Mouse (Mus musculus) spleen, adult 12 weeks (tissue): ENCODE measurements around the gene Ddx31.

Source experiments
- DNase-seq: peaks from one replicate; pipeline ENCODE4 v3.0.0; 2022; ENCODE audit warnings: low spot score

The Ddx31 gene

DNA sequence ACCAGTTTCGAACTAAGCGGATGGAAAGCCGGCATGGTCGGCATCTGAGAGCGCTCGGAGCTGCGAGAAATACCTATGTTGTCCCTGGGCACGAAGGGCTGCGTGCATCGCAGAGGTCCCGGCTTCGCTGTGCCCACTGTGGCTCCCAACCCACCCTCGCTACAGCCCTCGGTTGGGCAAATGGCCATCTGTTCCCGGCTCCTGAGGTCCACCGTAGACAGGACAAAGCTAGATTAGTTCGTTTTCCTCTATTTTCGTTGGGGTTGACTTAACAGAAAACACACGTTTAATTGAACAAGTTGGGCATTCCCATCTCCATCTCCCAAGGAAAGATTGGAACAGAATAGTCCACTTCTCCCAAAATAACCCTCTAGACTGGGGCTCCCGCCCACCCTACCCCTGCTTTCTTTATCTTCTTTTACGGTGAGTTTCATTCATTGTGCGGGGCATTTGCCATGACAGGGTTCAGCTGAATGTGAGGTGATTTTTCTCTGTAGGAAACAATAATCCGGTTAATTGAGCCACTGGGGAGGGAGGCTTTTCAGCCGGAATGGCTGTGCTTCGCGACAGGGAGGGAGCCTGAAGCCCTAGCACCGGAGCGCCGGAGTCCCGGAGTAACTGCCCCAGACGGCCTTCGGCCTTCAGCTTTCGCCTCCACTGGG, 72.0 kb downstream of the Ddx31 start:
- no peak for DNase-seq

DNA sequence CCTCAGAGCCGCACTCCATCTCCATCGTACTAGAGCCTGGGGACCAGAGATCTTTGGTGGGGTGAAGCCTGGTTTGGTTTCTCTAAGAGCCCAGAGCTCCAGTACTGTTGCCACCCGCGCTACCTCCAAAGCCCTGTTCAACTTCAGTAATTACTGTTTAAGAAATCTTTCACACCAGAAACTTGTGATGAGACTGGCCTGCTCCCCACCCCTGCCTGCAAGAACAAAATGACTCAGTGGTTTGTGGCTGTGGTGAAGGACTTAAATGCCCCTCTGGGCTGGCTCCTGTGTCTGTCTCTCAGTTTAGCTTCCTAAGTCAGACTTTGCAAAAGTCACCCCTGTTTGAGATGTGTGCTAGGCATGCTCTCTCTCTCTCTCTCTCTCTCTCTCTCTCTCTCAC, 72.8 kb downstream of the Ddx31 start:
- DNase-seq, result no peak

DNA sequence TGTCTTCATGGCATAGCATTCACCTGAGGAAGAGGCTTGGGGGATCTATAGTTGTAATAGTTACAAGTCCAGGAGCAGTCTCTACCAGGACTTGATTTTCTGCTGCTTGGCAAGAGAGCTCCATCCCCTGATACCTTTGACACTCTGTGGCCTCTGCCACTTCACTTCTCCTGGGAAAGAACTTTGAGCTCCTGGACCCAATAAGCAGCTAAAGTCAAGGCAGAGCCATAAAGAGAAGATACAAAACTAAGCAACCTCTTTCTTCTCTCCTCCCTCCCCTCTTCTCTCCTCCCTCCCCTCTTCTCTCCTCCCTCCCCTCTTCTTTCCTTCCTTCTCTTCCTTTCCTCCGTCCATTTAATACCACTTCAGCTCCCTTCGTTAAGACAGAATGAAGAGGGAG, 73.9 kb downstream of the Ddx31 start:
- DNase-seq, result no peak

DNA sequence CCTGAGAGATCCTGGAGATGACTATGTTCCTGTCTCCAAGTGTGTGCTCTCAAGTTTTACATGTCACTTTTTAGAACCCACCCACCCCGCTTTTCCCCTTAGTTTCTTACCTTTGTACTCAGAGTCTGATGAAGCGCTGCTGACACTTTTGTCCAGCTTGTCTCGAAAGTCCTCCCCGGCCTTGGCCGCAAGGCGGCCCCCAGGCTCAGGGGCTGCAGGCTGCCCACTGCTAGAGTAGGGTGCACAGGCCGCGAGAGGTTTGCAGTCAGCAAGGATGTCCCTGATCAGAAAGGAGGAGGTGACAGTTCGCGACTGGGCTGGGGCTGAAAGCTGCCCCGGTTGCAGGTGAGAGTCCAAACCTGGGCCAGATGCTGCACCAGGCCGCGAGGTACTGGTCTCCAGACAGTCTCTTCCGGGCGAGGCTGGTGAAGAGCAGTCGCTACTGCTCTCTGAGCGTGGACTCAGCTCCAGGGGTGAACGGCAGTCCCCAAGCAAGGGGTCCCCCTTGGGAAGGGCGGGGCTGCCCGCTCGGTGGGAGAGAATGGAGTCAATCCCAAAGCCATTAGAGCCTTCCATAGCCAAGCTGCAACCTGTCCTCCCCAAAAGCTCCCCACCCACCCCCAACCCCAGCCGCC, 75.0 kb downstream of the Ddx31 start:
- no peak for DNase-seq

DNA sequence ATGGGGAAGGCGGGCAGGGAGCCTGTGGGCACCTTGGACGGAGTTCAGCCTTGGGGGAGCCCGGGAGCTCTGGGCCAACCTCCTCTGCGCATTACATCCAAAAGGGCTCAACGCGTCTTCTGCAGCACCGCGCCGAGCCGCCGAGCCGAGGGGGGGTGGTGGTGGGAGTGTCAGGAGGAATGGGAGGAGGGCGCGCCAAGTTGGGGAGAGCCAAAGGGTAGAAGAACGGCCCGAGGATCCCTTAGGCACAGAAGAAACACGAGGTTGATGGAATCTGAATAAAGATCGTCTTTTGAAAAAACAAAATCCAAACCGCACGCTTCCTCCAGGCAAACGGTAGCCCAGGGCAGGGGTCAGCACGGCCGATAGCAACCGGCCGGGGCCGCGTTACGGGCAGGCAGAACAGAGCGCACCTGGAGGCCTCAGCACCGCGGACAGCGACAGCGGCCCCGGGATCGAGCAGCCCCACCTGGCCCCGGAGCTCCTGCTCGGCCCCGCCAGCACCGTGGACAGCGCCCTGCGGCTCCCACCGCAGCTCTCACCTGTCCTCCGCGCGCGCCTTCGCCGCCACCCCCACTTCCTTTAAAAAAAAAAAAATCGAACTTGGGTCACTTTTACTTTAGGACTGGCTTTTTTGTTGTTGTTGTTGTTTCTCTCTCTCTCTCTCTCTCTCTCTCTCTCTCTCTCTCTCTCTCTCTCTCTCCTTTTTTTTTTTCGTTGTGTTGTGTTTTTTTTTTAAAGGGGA, 75.7 kb downstream of the Ddx31 start:
- peak; percentile 27 for DNase-seq

DNA sequence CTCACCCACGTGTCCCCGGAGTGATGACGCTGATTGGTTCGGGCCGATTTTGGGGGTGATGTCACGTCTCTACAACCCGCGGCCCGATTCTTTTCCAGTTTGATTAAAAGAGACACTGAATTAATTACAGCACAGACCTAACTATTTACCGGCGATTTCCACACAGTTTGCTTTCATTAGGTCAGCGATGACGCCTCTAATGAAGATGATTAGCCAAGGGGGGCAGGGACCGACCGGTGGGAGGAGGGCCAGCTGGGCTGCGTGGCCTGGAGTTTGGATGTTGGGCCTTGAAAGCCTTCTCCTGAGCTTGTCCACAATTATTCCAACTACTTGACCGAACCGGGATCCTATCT, 76.3 kb downstream of the Ddx31 start, which contains the start of gene Barhl1:
Barhl1 (minus strand) TSS at position 156 of the 353 bp plus-strand sequence.
- DNase-seq, result no peak

DNA sequence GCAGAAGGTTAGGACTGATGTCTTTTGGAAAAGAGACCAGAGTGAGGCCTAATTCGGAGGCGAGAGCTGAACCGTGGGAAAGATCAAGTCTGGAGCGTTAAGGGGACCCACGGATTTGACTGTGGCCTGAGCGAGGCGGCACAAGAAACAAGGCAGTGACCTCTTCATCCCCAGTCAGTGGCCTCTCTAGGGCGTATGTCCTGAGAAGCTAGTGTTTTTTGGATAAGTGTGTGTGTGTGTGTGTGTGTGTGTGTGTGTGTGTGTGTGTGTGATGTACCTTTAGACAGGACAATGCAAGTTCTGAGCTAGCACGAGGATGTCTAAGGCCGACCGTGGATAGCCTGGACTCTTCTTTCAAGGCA, 76.9 kb downstream of the Ddx31 start:
- DNase-seq, result no peak

DNA sequence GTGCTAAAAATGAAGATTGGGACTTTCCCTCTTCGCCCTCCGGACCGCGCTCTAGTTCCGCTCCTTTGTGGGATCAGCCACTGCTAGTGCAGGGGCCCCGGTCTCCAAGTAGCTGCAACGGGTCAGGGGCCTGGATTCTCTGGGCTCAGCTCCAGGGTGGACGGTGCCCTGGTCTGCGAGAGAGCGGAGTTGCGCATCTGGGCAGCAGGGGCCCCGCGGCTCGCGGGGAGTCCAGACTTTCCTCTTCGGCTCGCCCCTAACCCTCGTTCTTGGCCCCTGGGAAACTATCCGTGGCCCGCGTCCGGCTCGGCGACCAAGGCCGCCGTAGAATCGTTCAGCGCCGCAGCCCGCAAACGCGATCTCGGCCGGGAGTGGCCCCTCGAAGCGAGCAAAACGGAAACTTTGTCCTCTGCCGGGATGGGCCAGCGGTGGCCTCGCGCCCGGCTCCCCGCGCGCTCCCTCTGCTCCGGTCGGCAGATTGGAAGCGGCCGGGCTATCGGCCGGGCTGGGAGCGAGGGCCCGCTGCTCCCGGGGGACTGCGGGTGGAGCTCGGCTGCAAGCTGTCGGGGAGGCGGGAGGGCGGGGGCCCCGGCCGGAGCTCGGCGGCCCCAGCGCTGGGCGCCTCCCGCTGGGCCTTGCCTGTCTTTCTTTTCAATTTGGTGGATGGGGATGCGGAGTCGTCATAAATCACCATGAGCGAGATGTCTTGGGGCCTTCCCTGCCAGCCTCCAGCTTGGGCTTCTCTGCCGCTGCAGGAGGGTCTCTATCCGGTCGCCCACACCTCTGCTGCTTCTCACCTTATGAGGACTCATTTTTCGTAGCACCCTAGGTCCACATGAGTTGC, 77.5 kb downstream of the Ddx31 start:
- DNase-seq, result no peak

DNA sequence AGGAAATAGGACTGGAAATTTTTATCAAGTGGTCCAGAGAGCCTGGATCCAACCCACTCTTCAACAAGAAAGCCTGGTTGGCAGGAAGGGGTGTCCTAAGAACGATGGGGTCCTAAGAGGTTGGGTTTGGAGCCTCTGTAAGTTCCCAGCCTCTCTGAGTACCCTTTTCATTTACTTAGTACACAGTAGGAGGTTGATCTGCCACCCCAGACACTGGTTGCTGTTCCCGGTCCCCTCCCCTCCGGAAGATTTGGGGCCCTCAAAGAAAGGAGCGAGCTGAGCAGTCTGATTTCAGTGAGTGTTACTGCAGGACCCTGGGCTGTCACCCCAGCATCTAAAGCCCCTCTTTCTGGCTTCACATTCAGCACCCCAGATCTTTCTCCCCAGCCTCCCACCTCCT, 78.8 kb downstream of the Ddx31 start:
- DNase-seq, result no peak

DNA sequence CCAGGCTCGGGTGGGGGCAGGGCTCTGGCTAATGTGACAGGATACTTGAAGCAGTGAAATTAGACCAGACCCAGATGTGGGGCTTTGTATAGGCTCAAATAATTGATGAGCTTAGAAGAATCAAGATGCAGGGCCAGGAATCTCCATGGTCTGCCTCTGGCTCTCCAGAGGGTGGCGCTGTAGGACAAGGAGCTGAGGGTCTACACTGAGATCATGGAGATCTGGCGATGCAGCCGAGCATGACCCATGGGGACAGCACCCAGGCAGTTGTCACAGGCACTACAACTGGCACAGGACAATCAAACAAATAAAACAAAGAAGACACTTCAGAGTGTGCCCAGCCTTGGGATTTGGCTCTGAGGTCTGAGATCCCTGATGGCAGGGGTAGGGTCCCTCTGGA, 83.7 kb downstream of the Ddx31 start:
- DNase-seq, result peak; percentile 16

DNA sequence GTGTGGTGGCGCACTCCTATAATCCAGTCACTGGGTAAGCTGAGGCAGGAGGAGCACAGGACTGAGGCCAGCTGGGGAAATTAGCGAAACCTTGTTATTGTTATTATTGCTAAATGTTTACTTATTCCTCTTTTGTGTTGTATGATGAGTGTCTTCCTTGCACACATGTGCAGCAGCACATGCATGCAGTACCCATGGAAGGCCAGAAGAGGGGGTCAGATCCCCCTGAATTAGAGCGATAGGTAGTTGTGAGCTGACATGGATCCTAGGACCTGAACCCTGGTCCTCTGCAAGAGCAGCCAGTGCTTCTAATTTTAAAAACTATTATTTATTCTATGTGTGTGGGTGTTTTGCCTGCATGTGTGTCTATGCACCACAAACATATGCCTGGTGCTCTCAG, 90.4 kb downstream of the Ddx31 start:
- DNase-seq, result no peak

DNA sequence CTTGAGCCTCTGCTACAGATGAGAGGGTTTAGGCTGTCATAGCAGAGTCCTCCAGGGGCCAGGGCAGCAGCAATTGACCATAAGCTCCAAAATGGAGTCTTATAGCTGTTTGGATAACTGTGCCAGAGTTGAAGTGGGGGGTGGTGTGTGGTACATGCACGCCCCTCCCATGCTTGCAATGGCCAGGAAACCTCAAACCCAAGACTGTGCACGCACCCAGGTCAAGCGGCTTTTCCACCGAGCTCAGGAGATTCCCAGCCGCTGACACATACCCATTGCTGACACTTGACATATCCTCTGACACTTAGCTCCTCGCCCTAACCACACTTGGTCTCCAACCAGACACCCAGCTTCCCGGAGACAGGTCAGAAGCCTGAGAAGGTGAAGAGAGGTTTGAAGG, 98.8 kb downstream of the Ddx31 start:
- DNase-seq, result no peak

DNA sequence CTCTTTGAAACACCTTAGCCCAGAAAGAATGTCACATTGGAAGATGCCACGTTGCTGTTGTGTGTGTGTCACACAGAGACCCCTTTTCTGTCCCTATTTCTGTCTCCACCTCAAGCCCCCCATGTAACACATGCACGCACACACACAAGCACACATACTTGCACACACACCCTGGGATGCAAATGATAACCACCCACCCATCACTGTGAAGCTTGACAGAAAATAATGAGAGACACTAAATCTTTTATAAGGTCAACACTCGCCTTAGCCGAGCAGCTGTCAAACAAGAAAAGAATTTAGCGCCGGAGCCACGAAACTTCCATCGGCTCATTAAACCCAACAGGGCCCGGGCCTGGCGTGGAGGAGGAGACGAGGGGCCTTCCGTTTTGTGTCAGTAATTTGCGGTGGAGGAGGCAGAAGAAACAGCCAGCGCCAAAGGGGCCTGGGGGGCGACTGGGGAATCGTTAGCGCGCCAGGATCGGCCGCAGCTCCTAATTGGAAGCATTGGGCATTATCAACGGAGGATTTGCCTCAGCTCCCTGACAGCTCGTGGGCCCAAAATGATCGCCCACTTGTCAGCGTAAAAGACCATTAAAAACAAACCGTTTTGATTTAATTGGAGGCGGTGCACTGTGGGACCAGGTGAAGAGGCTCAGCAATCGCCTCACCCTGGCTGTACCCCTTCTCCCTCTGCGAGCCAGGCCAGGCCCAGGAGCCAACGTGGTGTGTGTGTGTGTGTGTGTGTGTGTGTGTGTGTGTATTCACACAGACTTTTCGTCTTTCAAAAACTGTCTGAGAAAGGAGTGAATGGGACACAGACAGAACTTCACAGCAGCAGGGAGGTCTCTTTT, 103.7 kb downstream of the Ddx31 start:
- DNase-seq, result no peak

DNA sequence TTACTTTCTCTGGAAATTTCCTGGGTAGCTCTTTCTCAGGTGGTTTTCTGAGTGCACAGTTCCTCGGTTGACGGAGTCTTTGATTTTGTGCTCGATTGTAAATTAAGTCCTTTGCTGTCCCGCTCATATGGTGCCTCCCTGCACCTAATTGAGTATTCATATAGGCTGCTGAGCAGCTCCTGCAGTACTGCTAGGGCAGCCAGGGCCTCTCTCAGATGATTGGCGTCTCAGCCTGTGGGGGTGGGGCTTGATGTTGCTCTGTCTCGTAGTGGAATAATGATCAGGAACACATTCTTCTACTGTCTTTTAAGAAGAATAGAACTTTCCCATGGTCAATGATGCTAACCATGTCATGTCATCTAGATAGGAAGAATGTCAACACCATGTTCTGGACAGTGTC, 105.2 kb downstream of the Ddx31 start:
- DNase-seq, result no peak

DNA sequence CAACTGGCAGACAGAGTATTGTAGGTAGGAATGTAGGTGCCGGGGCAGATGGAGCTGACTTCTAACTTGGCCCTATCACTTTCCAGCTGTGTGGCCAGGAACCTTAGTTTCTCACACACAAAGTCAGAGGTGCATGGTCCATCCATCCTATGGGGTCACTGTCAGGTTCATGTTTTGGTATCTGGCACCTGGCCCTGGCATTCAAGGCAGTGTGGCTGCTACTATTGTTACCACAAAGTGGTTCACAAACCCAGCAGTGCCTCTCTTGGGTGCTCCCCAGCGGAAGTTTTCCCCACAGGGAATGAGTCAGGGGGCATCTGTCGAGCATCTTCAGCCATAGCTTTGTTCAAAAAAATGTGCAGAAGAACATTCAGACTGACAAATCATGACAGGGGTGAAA, 106.1 kb downstream of the Ddx31 start:
- DNase-seq, result no peak

DNA sequence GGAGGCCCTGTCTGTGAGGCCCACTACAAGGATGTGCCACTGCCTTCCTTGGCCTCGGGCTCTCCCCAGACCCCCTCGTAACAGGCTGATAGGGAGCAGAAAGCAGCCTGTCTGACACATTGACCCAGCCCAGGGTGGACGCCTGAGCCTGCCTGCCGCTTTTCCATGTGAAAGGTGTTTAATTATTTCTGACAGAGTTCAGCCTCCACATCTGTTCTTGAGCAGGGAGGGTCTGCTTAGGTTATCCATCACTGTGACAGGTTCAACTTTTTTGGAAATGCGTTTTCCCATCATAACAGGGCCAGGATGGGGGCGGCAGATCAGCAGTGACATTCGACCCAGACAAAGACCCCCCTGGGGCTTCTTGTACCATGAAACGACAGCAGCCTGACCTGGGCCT, 112.8 kb downstream of the Ddx31 start:
- no peak for DNase-seq

DNA sequence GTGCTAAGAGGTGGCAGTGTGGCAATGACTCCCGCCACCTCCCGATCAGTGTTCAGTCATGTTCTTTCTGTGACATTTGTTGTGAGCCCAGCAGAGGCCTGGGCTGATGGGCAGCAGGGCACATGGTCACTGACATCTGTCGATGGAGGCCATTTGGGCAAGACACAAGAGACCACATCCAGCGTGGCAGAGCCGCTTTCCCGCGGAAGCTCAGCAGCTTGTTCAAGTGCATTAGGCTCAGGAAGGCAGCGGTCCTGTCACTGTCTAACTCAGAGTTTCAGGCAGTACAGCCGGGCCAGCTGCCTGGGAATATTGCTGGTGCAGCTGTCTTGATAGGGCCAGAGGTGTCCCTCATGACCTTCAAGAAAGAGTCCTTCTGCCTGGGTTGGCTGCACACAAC, 114.4 kb downstream of the Ddx31 start:
- no peak for DNase-seq
